Mouse (Mus musculus): ENCODE data around the gene Gm8356. TPM values are rescaled to one million over a fixed set of nuclear protein-coding genes. Genes with fewer than 3 reads are reported as not detected.
"Not testable (repeated sequence)": the region's sequence is repeated elsewhere in the genome, so short reads cannot be mapped to it uniquely, and the experiment has no call there.

Gm8356 gene
- polyA plus RNA-seq (2012; rRNA removed) (not detected in 2 replicates), polyA plus RNA-seq (2014; fragmentation: Nextera tagmentation; extraction: Ambion mirVana) (not detected in 2 replicates)

GRCm38 (mm10) chr14:6537190-6537589 lies at the start of gene Gm8356:
Gene Gm8356 (minus strand): TSS chr14:6537290.
- not testable (repeated sequence) for H3K27me3 ChIP-seq (ENCODE audit: control insufficient read depth, insufficient read depth, low read length); ATAC-seq (ENCODE audit: insufficient read depth); H3K4me2 ChIP-seq (ENCODE audit: low read depth); H3K9ac ChIP-seq (replicated peaks); DNase-seq (ENCODE audit: low read depth in 3 of 3, low spot score in 3 of 3); H3K9me3 ChIP-seq (ENCODE audit: control insufficient read depth, low read length); H3K36me3 ChIP-seq (replicated peaks; ENCODE audit: control insufficient read depth, insufficient read depth, low read depth); H3K27ac ChIP-seq; H3K4me1 ChIP-seq (replicated peaks; ENCODE audit: control insufficient read depth in 2 of 2, insufficient read depth in 2 of 2, low read length in 1 of 2); H3K4me3 ChIP-seq (ENCODE audit: insufficient read depth in 1 of 2, low read depth in 2 of 2, low read length in 2 of 2)
- no CpG with 5 or more reads among the region's 2 CpGs for WGBS (ENCODE audit: insufficient replicate concordance)

- H3K36me3 ChIP-seq (replicated peaks; ENCODE audit: control insufficient read depth, insufficient read depth, low read depth); H3K4me2 ChIP-seq (ENCODE audit: low read depth); DNase-seq (ENCODE audit: low read depth in 3 of 3, low spot score in 3 of 3); H3K9ac ChIP-seq (replicated peaks); H3K27ac ChIP-seq; H3K4me3 ChIP-seq (ENCODE audit: insufficient read depth in 1 of 2, low read depth in 2 of 2, low read length in 2 of 2); H3K27me3 ChIP-seq (ENCODE audit: control insufficient read depth, insufficient read depth, low read length); ATAC-seq (ENCODE audit: insufficient read depth); H3K4me1 ChIP-seq (replicated peaks; ENCODE audit: control insufficient read depth in 2 of 2, insufficient read depth in 2 of 2, low read length in 1 of 2); H3K9me3 ChIP-seq (ENCODE audit: control insufficient read depth, low read length): not testable (repeated sequence)
- WGBS (ENCODE audit: insufficient replicate concordance): 32% methylated on average over 1 of the region's 1 CpGs
Observed at GRCm38 (mm10) chr14:6486331-6486730, 50.8 kb downstream of the Gm8356 start.

- DNase-seq (ENCODE audit: low read depth in 3 of 3, low spot score in 3 of 3); H3K27ac ChIP-seq; H3K4me3 ChIP-seq (ENCODE audit: insufficient read depth in 1 of 2, low read depth in 2 of 2, low read length in 2 of 2); H3K36me3 ChIP-seq (replicated peaks; ENCODE audit: control insufficient read depth, insufficient read depth, low read depth); H3K4me1 ChIP-seq (replicated peaks; ENCODE audit: control insufficient read depth in 2 of 2, insufficient read depth in 2 of 2, low read length in 1 of 2); H3K9me3 ChIP-seq (ENCODE audit: control insufficient read depth, low read length); H3K4me2 ChIP-seq (ENCODE audit: low read depth); H3K9ac ChIP-seq (replicated peaks); H3K27me3 ChIP-seq (ENCODE audit: control insufficient read depth, insufficient read depth, low read length); ATAC-seq (ENCODE audit: insufficient read depth): not testable (repeated sequence)
- no CpG with 5 or more reads among the region's 1 CpGs for WGBS (ENCODE audit: insufficient replicate concordance)
Observed at GRCm38 (mm10) chr14:6485541-6485940, 51.5 kb downstream of the Gm8356 start.

- H3K4me1 ChIP-seq (replicated peaks; ENCODE audit: control insufficient read depth in 2 of 2, insufficient read depth in 2 of 2, low read length in 1 of 2); H3K27me3 ChIP-seq (ENCODE audit: control insufficient read depth, insufficient read depth, low read length); H3K9ac ChIP-seq (replicated peaks); H3K27ac ChIP-seq; H3K9me3 ChIP-seq (ENCODE audit: control insufficient read depth, low read length); H3K4me3 ChIP-seq (ENCODE audit: insufficient read depth in 1 of 2, low read depth in 2 of 2, low read length in 2 of 2); DNase-seq (ENCODE audit: low read depth in 3 of 3, low spot score in 3 of 3); H3K36me3 ChIP-seq (replicated peaks; ENCODE audit: control insufficient read depth, insufficient read depth, low read depth); H3K4me2 ChIP-seq (ENCODE audit: low read depth); ATAC-seq (ENCODE audit: insufficient read depth): not testable (repeated sequence)
- 53% methylated on average over 8 of the region's 8 CpGs for WGBS (ENCODE audit: insufficient replicate concordance)
Observed at GRCm38 (mm10) chr14:6482126-6482525, 55.0 kb downstream of the Gm8356 start.

Other genes starting within 250 kb of the Gm8356 start
- gene Gm21103, start 232.4 kb downstream of the Gm8356 start, polyA plus RNA-seq (2012; rRNA removed): not detected in 2 replicates
- not detected in 2 replicates for gene Gm21103, start 232.4 kb downstream of the Gm8356 start, polyA plus RNA-seq (2014; fragmentation: Nextera tagmentation; extraction: Ambion mirVana)
- not detected in 2 replicates for gene Gm3618, start 193.6 kb downstream of the Gm8356 start, polyA plus RNA-seq (2012; rRNA removed)
- not detected in 2 replicates for gene Gm3618, start 193.6 kb downstream of the Gm8356 start, polyA plus RNA-seq (2014; fragmentation: Nextera tagmentation; extraction: Ambion mirVana)
- gene Gm16440, start 147.0 kb downstream of the Gm8356 start, polyA plus RNA-seq (2012; rRNA removed): not detected in 2 replicates
- not detected in 2 replicates for gene Gm16440, start 147.0 kb downstream of the Gm8356 start, polyA plus RNA-seq (2014; fragmentation: Nextera tagmentation; extraction: Ambion mirVana)
- gene Gm3591, start 124.8 kb downstream of the Gm8356 start, polyA plus RNA-seq (2012; rRNA removed): 0.04 and 0.06 TPM in 2 replicates
- not detected in 2 replicates for gene Gm3591, start 124.8 kb downstream of the Gm8356 start, polyA plus RNA-seq (2014; fragmentation: Nextera tagmentation; extraction: Ambion mirVana)
- not detected in 2 replicates for gene Gm3594, start 92.7 kb downstream of the Gm8356 start, polyA plus RNA-seq (2012; rRNA removed)
- not detected in 2 replicates for gene Gm3594, start 92.7 kb downstream of the Gm8356 start, polyA plus RNA-seq (2014; fragmentation: Nextera tagmentation; extraction: Ambion mirVana)
- gene Gm3629, start 53.3 kb upstream of the Gm8356 start, polyA plus RNA-seq (2012; rRNA removed): not detected in 2 replicates
- not detected in 2 replicates for gene Gm3629, start 53.3 kb upstream of the Gm8356 start, polyA plus RNA-seq (2014; fragmentation: Nextera tagmentation; extraction: Ambion mirVana)
- not detected in 2 replicates for gene Gm3460, start 85.1 kb upstream of the Gm8356 start, polyA plus RNA-seq (2012; rRNA removed)
- not detected in 2 replicates for gene Gm3460, start 85.1 kb upstream of the Gm8356 start, polyA plus RNA-seq (2014; fragmentation: Nextera tagmentation; extraction: Ambion mirVana)
- not detected in 2 replicates for gene Gm10251, start 146.9 kb upstream of the Gm8356 start, polyA plus RNA-seq (2012; rRNA removed)
- not detected in 2 replicates for gene Gm10251, start 146.9 kb upstream of the Gm8356 start, polyA plus RNA-seq (2014; fragmentation: Nextera tagmentation; extraction: Ambion mirVana)
- gene Gm8050, start 183.0 kb upstream of the Gm8356 start, polyA plus RNA-seq (2012; rRNA removed): not detected in 2 replicates
- gene Gm8050, start 183.0 kb upstream of the Gm8356 start, polyA plus RNA-seq (2014; fragmentation: Nextera tagmentation; extraction: Ambion mirVana): not detected in 2 replicates
- 0.21 and 0.35 TPM in 2 replicates for gene Gm3636, start 205.0 kb upstream of the Gm8356 start, polyA plus RNA-seq (2012; rRNA removed)
- 0.25 TPM in 1 of 2 replicates, not detected in the other for gene Gm3636, start 205.0 kb upstream of the Gm8356 start, polyA plus RNA-seq (2014; fragmentation: Nextera tagmentation; extraction: Ambion mirVana)
- gene Gm8362, start 237.1 kb upstream of the Gm8356 start, polyA plus RNA-seq (2012; rRNA removed): not detected in 2 replicates
- not detected in 2 replicates for gene Gm8362, start 237.1 kb upstream of the Gm8356 start, polyA plus RNA-seq (2014; fragmentation: Nextera tagmentation; extraction: Ambion mirVana)

Data from liver, embryonic 14.5 days (tissue).